Mouse (Mus musculus): ENCODE measurements around the gene 6430571L13Rik. TPM values are rescaled to one million over a fixed set of nuclear protein-coding genes. Genes with fewer than 3 reads are reported as not detected.

6430571L13Rik gene
- total RNA-seq, 1 experiment from 2014 or later = 2.3 TPM

DNA sequence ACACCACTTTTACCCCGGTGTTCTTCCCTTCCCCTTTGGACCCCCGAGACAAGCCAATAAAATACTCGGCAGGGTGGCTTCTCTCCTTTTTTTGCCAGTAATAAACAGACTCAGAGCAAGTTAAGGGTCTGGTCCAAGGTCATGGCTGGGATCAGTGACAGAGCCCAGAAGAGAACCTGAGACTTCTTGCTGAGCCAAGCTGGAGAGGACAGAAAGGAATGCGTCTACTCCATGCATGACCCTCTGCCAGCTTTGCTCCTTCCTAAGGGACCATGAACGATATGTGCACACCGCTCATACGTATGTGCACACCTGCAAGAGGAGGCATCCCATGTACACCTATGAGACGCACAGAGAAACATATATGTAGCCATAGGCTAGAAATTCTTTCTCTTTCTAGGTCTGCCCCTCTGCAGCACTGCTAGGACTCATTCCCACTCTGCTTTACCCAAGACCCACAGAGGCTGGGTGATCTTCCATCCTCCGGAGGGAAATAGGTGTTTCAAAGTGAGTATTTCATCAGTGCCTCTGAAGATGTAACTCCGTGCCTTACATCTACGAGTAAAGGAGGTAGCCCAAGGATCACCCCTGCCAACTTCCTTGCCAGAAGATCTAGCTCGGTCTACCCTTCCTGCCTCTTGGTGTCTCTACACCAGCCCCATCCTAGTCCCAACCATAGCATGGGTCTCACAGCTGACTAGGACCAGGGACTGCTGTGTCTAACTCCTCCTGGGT, 676 bp downstream of the 6430571L13Rik start:
- DNase-seq = no peak

DNA sequence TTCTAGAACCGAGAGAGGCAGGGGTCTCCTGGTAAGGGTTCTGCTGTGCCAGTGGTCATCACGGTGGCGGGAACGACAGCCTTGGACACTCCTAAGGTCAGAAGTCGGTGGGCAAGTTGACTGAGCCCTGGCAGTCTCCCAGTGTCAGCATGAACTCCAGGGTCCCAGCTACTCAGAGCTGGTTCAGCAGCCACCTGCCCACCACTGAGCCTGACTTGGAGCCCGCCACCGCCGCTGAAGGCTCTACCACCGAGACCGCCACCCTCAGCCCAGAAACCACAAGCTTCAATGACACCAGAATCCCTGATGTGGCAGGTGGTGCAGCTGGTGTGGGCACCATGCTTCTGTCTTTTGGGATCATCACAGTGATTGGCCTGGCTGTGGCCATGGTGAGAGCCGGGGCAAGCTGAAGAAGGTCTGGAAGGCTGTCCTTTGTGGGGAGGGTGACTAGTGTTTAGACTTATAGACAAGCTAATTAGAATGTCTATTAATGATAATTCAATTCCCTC, 1.9 kb downstream of the 6430571L13Rik start:
- no peak for DNase-seq

DNA sequence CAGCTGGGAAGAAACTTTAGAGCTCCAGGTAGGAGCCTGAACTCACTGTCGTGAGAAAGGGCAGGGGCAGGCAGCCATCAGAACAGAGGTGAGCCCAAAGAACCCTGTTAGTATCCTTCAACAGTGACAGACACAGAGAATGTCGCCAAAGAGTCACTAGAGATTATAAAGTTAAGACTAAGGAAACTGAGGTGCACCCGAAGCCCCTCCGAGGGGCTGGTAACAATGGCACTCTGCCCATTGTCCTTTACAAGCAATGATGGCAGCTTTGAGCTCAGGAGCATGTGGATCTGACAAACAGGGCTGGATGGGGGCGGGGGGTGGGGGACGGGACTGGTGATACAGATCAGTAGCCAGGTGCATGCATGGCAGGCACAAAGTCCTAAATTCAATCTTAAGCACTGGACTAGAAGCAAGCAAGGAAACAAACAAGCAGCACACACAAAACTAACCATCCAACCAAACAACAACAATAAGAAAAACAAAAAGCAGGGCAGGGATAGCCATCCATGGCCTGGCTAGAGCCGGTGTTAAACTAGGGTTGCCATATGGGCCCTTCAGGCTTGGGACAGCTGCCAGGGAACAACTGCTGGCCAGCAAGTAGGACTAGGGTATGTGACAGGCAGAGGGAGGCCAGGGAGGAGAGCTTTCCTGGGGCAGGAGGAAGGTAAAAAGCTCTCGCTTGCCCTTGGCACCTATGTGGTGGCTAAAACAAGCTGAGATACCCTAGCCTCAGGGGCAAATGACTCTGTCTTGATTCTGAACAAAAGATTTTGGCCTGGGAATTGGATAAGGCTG, 2.9 kb downstream of the 6430571L13Rik start:
- DNase-seq = peak; percentile 50

DNA sequence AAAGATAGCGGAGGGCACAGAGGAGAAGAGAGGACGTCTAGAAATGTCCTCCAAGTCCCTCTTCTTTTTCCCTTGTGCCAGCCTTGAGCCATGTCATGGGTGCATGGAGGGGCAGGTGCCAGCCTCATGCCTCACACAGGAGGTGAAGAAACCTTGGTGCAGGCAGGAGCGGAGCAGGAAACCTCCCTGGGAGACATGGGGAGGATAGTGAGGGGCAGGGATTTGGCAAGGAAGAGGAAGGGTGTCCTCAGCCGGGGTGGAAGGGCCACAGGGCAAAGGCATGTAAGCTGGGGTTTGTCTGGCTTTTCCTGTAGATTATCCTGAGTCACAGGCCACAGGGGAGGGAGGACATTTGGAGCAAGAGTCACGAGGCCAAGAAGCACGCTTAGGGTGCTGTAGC, 3.6 kb downstream of the 6430571L13Rik start:
- peak; percentile 38 for DNase-seq

DNA sequence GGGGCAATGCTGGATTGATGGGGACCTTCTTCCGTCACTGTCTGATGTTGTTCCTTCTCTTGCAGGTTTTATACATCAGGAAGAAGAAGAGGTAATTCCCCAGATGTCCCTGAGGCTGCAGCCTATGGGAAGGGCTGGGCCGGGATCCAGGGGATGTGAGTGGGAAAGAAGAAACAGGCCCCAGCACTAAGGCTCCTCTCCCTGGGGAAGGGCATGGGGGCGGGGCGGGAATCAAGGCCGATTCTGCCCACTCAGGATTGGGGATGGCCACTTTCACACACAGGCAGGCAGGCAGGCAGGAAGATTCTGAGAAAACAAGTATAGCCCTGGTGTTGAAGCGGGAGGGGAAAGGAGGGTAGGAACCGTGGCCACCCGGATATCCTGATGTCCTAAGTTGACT, 5.7 kb downstream of the 6430571L13Rik start:
- no peak for DNase-seq

DNA sequence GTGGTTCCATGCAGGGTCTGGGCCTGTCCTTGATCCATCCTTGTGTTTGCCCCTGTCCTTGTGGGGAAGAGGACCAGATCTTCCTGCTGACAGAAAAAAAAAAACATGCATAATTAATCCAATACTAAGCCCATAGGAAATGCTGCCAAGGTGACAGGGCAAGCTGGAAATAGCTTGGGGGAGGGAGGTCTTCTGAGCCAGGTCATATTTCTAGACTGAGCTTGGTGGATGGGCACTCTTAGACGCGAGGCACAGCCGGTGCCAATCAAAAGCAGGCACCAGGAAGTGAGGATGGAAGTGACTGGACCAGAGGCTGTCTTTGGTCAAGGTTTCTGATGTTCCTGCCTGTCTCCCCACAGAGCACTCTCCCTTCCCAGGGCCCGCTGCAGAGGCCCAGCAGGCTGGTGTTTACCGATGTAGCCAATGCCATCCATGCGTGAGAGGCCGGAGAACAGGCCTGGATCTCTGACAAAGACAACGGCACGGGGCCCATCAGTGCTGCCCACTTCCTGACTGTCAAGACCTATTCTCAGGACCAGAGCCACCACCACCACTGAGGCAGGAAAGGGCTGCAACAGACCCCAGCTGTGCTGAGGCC, 7.3 kb downstream of the 6430571L13Rik start:
- no peak for DNase-seq

DNA sequence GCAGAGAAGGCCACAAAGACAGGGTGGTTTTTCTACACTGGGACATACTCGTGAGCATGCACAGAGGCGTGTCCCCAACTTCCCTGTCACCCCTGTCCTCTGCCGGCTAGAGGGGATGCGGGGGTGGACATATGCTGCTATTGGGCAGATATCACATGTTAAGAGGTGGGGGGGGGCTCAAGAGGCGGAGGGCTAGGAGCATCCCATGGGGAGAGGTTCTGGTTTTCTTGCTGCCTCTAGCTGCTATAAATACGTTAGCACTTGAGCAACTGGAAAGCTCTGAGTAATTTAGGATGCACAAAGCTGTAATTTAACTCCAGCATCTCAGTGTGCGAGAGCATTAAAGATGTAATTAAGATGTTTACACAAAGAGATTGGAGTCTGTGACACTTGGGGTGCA, 8.9 kb downstream of the 6430571L13Rik start:
- no peak for DNase-seq

DNA sequence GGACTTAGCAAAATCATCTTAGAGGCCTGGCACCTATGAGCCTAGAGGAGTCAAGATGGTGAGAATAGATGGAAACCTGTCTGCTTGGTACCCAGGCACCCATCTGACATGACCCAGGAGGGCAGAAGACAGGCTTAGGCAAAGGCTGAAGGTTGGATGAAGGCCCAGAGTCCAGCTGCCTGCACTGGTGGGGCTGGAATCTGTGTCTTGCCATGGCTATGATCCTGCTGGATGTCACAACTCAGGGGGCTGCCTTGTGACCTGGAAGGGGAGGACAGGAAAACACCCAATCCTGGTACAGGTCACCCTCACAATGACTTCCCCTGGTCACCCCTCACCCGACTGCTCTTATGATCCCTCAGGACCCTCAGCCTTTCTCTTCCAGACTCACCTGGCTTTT, 14.4 kb downstream of the 6430571L13Rik start:
- no peak for DNase-seq

DNA sequence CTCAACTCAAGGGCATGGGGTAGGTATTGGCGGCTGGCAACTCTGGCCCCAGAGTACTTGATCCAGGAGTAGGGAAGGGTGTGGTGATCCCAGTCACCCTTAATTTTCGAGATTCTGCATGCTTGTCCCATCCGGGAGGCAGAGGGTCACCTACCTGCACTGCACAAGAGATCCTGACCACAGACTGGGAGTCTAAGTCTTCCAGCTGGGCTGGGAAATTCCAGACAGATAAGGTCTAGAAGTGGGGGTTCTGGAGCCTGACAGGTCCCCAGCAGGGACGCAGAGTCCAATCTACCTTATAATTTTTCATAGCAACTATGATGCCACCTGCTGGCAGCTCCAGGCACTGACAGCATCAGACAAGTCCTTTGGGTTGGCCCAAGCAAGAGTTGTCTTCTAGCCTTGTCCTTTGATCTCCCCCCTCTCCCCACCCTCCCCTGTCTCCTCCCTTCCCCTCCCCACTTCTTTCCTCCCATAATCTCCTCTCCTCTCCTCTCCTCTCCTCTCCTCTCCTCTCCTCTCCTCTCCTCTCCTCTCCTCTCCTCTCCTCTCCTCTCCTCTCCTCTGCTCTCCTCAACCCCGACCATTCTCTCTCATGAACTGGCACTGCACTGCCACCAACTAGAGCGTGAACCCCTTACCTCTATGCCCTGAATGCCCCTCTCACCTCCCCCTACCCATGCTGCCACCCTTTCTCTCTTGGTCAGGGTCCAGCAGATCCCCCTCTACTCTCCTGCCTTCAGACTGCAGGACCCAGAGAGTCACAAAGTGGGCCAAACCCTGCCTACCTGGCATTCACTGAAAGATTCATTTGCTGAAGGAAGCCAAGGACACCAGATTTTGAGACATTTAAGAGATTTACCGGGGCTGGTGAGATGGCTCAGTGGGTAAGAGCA, 15.7 kb downstream of the 6430571L13Rik start:
- DNase-seq = peak; percentile 71

DNA sequence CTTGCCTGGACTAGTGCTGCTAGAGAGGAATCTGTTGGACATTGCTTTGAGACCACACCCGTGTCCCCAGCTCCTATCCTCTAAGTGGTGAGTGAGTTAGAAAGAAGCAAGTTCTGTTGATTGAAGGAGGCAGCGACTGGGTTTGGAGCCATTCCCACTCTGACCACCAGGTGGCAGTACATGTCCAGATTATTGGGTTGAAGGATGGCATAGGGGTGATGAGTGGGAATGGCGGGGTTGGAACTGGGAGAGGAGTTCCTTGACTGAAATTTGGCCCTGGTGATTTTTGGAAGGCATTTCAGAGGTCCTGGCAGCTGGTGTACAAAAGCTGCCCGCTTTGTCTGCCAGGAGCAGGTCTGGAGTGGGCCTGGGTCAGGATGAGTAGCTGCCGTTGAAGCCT, 17.2 kb downstream of the 6430571L13Rik start:
- DNase-seq = peak; percentile 85

DNA sequence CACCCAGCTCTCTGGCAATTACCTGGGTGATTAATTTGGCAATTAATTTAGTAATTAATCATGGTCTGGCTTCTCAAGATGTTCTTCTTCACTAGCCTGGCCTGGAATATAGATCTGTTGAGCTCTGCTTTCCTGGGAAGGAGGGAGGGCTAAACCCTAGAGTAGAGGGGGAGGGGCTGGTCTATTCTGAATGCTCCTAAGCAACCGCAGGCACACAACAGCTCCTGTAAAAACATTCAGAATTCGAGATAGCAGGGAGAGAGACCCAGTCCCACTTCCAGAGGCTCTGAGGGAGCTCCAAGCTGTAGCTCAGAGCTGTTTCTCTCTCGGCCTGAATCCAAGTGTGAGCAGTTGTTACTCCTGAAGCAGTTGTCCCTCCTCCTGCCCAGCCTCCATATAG, 20.6 kb downstream of the 6430571L13Rik start:
- DNase-seq = no peak

DNA sequence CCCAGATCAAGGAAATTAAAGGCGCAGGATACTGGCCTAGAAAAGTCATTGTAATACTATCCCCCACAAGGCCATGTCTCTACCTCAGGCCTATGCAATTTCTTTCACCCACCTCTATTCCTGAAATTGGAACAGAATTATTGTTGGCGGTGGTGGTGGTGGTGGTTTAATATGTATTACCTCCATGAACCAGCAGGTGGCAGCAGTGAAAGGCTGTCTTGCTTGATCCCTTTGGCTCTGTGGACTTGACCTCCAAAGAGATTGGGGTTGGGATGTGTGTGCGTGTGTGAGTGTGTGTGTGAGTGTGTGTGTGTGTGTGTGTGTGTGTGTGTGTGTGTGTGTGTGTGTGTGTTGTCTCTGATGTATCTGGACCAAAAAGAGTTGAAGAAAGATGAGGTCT, 26.2 kb downstream of the 6430571L13Rik start:
- DNase-seq = peak; percentile 78

DNA sequence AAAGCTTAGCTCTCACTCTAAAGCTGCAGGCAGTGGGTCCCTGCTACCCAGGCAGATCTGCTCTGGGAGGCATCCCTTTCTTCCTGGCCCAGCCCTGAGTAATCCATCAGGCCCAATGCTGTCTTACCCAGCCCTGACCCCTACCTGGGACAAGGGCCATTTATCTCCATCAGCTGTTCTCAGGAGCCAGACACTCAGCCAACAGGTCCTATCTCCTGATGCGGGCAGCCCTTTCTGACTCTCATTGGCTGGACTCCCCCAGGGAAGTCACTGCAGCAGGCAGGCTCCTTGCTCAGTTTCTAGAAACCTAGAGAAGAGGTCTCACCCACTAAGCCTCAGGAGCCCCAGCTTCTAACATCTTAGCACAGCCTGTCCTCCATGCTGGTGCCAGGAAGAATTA, 27.9 kb downstream of the 6430571L13Rik start:
- DNase-seq = no peak

DNA sequence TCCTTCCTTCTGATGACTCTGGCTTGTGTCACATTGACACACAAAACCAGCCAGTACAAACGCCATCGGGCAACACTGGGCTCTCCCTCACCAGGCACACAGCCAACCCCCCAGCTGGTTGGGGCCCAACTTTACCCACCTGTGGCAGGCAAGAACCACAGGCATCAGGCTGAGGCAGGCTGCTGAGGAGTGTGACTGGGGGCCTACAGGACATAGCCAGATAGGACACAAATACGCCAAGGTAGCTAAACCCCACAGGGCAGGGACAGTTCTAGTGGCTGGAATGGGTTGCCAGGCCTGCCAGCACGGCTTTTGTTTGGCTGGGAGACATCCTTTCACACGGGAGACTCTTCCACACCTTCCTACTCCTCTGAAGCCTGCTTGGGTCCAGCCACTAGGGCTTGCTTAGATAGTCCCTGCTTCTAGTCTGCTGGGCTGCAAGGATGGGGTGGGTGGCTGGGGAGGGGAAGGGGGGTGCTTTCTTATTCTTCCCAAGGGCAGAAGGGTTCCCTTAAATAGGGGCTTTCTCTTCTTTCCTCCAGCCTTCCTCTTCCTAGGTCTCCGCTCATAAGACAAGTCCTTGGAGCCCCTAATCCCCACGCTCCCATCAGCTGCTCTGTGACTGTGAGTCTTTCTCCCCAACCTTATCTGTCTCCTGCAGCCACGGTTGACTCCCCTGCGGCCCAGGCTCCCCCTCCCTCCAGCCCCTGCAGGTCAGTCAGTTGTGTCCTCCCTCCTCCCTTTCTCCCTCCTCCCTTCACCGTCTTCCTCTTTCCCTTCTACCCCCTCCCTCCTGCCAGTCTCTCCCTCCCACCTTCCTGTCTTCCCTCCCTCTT, 29.1 kb downstream of the 6430571L13Rik start:
- DNase-seq = no peak

DNA sequence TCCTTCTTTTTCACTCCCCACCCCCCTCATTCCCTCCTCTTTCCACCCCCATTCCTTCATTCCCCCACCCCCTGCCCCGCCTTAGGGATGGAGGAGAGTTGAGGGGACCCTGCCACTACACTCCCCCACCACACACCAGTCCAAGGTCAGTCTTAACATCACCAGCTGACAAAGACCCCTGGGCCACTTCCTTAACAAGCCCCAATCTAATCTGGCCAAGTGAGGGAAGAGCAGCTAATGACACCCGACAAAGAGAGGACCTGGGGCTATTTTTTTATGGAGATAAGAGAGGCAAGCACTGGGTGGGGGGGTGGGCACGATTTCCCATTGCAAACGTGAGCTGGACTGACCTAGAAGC, 29.7 kb downstream of the 6430571L13Rik start:
- DNase-seq = no peak

DNA sequence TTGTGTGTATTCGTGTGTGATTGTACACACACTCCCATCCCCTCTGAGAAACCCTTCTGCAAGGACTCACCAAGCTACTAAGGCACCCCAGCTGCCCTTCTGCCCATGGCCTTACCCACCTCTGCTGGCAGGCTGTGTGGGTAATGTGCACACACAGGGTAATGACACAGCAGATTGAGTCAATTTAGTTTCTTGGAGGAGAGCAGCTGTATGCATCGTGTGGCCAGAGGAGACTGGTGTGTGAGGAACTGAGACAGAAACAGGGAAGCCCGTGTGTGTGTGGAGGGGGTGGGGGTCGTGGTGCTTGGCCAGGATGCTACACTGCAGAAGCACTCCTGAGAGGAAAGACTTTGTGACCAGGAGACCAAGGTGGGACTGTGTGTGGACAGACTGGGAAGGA, 32.0 kb downstream of the 6430571L13Rik start:
- no peak for DNase-seq

DNA sequence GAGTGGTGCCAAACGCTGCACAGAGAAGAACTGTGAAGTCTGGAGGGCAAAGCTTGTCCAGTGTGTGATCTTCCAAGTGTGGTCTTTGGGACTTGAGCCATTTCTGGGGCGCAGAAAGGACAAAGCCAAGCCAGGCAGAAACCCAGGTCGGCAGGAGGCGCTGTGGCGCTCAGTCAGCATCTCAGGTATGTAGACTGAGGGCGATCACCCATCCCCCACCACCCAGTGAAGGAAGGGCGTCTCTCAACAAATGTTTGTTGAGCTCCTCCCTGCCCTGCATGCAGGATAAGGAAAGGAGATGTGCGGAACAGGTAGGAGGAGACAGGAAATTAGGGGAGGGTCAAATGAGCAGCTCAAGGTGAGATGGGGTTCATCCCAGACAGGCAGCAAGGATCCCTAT, 34.2 kb downstream of the 6430571L13Rik start:
- peak; percentile 34 for DNase-seq

DNA sequence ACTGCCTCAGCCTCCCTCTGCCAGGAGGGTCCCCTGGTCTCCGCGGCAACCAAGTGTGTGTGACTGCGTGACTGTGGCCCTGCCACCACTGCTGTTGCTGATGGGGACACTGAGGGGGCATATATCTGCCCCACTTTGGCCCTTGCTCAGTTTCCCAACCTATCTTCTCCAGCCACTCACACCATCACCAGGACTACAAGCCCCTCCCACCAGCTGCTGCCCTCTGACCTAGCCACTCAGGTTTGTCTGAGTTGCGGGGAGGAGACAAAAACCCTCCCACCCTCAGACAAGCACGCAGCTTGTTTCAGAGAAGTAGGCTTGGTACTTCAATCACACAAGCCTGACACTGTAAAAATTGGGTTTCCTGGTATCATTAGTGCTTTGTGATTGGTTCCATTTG, 35.0 kb downstream of the 6430571L13Rik start:
- DNase-seq = no peak

DNA sequence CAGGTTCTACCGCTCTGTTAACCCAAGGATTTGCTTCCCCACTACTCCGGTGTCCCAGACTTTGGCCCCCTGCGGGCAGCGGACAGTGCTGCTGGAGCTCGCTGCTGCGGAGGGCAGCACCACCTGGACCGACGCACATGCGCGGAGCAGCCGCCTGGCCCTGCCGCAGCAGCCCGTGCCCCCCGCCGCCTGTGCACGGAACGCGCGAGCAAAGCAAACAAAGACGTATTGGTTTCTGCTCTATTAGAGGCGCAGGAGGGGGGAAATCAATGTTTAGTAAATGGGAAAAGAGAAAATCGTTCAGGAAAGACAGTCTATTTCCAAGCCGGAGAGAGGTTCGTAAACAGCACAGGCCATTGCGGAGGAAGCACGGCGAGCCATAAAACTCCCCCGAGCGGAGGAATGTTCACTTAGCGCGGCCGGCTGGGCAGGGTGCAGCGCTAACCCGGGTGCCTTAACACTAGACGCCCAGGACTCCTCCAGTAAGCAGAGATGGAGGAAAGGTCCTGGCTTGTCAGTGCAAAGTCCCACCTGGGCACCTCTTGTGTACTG, 37.6 kb downstream of the 6430571L13Rik start:
- DNase-seq = peak; percentile 28

DNA sequence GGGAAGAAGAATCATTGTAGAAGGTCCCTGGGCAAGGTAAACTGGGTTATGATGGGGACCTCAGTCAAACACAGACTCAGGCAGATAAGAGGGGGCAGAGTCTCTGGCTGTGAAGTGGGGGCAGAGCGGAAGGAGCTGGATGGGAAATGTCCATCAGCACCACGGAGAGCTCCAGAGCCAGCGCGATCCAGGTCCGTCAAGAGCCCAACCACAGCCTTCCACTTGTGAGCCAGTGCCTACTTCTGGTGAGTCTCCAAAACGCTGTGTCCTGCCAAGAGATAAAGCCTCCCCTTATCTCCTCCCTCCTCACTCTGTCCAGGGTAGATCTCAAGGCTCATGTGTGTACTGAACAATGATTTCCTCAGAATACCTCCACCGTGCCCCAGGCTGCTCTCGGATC, 41.3 kb downstream of the 6430571L13Rik start:
- peak; percentile 66 for DNase-seq

DNA sequence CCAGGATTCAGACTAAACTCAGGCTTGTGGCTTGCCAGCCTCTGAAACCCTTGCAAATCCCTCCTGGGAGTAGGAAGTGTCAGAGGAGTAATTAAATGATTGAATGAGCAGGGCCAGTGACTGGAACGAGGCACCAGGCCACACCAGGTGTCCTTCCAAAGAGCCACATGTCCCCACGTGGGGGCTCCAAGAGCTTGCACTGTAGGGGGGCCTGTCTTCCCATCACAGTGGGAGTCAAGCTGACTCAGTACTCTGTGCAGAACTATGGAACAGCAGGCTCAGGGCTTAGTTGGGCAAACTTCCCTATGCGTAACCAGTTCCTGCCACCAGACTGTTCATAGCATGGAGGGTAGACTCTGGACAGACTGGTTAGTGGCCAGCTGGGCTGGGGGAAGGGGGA, 44.0 kb downstream of the 6430571L13Rik start:
- no peak for DNase-seq

Data from adrenal gland, postnatal 14 days (tissue).